Mouse (Mus musculus): ENCODE measurements around the gene Armh2.
A peak's percentile ranks its signal among the peaks of the same experiment; 100 is the strongest.
"Not testable (repeated sequence)": the region's sequence is repeated elsewhere in the genome, so short reads cannot be mapped to it uniquely, and the experiment has no call there.

The Armh2 gene

DNA sequence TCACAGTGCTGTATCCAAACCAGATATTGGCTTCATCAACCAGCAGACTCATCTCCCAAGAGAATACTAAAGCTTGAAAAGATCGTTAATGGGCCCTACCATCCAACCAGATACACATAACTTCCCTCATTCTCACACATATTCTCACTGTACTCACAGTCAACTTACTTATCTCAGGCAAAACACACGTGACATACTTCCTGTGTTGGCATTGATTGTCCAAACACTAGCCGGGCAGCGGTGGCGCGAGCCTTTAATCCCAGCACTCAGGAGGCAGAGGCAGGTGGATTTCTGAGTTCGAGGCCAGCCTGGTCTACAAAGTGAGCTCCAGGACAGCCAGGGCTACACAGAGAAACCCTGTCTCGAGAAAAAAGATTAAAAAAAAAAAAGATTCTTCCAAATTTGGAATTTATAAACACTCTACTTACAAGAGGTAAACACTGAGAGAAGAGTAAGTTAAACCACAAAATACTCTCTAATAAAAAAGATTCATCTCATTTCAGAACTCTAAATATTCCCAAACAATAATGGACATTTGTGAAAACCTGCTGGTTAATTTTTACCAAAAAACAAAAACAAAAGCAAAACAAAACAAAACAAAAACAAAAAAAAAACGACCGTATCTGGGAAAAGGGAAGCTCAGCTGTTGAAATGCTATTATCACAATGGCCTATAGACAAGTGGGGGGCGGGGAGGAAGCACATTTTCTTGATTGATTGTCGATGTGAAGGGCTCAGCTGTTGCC, 17.0 kb downstream of the Armh2 start:
- no peak for DNase-seq (ENCODE audit: low spot score in 2 of 2)

DNA sequence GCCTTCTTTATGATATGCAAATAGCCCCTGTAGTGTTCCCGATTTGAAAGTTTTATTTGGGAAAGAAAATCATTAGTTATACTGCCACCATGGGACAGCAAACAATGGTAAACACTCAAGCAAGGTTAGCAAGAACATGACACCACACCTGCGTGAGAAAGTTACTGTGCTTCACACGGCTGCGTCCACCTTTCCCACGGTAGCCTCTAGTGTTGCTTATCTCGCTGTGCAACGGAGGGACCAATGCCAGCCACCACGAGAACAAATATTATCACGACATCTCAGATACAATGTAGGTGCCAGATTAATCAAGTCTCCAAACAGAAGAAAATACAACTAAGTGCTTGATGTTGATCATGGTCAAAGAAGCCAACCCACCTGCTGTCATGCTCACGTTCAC, 18.4 kb downstream of the Armh2 start:
- no peak for DNase-seq (ENCODE audit: low spot score in 2 of 2)

DNA sequence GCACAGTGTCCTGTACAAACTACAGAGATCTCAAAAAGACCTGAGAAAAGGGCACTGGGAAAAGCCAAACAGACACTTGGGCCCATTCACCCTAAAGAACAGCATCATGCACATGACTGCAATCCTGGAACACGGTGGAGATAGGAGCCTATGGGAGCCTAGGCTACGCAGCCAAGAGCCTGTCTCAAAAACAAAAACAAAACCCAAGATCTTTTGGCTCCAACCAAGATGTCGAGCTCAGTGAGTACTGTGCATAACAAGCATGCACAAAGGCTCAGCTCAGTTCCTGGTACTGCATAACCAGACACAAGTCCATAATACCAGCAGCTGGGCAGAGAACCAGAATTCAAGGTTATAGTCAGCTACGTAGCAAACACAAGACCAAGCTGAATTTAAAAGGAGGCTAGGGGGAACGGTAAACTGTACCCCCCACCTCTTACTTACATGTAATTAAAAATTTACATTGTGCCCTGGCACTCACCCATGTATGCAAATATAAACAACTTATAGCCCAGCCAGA, 19.4 kb downstream of the Armh2 start:
- DNase-seq (ENCODE audit: low spot score in 2 of 2), result no peak

DNA sequence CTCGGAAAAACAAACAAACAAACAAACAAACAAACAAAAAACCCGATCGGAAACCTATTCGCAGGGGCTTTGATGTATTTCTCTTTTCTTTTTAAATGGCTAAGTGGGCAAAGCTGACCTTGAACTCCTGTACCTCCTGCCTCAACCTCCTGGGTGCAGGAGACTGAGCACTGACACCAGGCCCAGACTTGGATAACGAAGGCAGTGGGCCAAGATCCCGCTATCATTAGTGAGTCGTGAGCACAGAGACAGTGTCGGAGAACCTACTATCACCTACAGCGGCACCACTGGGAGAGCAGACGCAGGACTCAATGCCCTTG, 20.0 kb downstream of the Armh2 start:
- DNase-seq (ENCODE audit: low spot score in 2 of 2), result no peak

DNA sequence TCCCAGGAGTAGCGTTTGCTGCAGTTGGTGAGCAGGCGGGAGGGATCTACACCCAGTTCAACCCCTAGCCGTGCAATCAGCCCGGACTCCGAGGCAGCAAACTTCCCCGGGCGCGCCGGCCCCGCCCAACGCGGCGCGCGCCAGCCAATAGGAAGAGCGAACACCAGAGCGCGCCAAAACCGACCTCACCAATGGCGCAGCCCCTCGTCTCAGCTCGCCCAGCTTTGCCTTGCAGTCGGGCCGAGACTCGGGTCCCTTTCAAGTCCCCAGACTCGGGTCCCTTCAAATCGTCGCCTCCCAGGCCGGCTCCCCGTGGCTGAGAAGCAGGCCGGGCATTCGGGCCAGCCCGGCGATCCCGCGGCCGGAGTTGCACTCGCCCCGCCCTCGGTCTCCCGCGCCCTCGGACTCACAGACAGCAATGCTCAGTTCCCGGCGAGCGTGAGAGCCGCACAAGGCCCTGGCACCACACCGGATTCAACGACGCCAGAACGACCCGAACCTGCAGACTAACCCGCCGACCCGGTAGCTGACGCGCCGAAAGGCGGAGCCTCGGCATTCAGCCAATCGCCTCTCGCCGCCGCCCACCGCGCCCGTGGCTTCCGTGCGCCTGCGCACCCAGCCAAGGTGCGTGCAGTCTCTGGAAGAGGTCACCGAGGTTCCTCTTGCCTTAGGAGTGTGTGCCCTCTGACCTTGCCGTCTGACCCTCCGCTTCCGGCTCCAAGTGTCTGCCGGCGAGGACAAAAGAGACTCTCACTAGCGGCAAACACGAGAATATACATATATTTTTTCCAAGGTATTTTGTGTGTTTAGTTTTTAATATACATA, 20.6 kb downstream of the Armh2 start, which contains the start of gene Gmnn:
TSS of gene Gmnn (minus strand) at position 521 of the 825 bp plus-strand sequence.
- peak; percentile 79 to 86 for DNase-seq (ENCODE audit: low spot score in 2 of 2)

DNA sequence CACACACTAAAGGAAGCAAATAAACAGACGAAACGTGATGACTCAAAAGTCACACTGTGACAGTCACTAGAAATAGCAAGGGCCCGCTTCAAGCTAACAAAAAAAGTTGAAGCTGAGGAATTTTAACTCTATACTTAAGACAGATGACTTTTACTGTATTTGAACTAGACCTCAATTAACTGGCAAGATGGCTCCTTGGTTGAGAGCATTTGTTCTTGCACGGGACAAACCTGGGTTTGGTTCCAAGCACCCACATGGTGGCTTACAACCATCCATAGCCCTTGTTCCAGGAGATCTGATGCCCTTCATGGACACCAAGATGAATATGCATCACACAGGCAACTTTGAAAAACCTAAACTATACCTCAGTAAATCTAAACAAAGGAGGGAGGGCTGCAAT, 21.2 kb downstream of the Armh2 start:
- DNase-seq (ENCODE audit: low spot score in 2 of 2), result no peak

DNA sequence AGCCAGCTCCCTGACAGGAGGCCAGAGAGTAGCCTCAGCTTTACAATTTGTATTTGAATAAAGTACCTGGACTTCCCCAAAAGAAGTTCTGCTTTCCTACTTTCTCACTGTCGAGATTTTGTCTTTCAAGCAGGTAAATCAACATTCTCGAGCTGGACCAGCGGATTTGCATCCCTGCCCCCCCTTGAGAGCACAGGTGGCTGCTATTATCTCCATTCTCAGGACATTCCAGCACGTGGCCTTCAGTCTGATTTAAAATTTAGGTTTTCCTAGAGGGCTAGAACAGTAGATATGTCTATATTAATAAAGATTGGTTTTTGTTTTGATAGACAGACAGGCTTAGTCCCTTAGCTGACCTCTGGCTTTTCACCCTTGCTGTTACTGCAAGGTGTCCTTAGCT, 26.8 kb downstream of the Armh2 start:
- not testable (repeated sequence) for DNase-seq (ENCODE audit: low spot score in 2 of 2)

DNA sequence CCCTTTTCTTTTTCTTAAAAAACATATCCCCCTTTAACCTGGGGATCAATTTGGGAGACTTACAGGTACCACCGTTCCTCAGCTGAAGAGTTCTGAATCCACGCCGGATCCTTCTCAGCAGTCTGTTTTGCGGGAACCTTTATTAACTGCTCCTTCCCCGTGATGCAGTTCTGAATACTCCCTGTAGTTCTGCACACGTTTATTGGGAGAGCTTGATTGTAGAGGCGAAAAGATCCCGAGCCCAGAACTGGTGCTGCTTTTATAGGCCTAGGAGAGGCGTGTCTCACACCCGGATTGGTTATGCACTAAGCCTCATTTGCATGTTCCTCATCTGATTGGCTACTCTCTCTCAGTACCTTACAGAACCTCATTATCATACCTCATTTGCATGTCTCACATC, 30.4 kb downstream of the Armh2 start:
- DNase-seq (ENCODE audit: low spot score in 2 of 2), result not testable (repeated sequence)

DNA sequence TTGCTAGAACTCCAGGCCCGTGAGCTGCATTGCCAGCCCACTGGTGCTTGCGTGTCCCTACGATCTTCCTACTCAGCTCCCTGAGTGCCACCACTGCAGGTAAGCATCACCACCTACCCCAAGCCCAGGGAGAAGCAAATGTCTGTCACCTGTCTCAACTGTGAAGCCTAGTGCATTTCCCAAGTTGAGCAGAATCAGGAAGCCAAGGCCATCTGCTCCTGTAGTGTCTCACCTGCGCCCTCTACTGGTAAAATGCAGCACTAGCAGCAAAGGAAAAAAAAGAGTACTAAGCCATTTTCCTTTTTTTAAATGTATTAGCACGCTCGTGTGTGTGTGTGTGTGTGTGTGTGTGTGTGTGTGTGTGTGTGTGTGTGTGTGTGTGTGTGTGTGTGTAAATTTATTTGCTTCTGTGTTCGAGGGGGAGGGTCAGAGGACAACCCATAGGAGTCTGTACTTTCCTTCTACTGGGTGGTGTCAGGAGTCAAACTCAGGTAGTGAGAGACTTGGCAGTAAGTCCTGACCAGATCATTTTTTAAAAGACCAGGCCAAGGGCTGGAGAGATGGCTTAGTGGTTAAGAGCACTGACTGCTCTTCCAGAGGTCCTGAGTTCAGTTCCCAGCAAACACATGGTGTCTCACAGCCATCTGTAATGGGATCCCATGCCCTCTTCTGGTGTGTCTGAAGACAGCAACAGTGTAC, 35.3 kb downstream of the Armh2 start:
- DNase-seq (ENCODE audit: low spot score in 2 of 2), result no peak

DNA sequence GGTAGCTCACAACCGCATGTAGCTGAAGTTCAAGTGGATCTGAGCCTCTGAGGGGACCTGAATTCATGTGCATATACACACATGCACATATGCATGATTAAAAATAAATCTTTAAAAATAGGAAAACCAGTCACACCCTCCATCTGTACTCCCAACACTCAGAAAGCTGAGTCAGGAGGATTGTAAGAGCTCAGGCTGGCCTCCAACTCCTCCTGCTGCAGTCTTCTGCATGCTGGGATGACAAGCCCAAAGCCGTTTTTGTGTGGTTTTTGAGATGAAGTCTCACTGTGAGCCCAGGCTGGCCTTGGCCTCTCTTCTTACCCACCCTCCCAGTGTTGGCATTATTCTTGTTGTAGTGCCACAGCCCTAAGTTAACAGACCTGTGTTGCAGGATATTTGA, 37.0 kb downstream of the Armh2 start:
- no peak for DNase-seq (ENCODE audit: low spot score in 2 of 2)

DNA sequence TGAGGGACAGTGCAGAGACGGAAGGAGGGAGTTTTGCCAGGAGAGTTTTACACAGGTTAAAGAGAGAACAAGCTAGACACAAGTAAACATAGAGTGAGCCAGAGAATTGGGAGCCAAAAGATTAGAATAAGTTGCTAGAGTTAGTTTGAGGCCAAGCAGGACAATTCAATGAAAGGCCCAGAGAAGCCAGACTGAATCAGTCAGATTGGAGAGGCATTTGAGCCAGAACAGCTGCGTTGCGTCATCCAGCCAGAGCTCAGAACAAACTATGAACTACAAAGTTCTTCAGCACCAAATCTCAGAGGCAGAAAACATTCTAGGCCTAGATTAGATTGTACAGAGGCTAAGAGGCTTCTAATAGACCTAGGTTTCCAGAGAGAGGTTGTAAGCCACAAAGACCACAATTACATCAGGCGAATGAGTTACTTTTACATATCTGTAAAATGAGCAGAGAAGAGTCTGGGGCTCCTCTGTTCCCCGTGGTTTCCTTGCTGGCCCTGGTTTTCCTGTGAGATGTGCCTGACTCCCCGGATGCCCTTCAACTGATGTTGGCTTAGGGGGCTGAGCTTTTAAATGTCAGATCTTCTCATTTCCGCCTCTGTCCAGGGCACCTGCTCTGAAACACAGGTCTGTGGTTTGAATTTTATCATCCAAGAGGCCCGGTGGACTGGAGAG, 37.8 kb downstream of the Armh2 start:
- no peak for DNase-seq (ENCODE audit: low spot score in 2 of 2)

DNA sequence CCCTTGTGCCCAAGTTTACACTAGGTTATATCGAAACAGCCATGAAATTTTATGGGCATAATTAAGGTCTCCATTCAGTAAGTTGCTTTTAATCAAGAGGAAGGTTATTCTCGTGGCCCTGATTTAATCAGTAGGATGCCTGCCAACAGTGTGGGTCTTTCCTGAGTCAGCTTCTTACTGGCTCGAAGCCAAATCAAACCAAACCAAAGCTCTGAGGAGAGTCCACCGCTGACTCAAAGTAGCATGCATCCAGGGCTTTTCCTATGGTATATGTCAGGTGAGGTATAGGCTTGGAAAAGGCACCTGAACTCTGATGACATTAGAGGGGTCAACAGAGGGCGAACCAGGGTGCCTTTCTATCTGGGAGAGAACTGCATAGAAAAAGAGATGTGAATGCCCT, 40.9 kb downstream of the Armh2 start:
- DNase-seq (ENCODE audit: low spot score in 2 of 2), result peak in 1 of 2 experiments; percentile 15

DNA sequence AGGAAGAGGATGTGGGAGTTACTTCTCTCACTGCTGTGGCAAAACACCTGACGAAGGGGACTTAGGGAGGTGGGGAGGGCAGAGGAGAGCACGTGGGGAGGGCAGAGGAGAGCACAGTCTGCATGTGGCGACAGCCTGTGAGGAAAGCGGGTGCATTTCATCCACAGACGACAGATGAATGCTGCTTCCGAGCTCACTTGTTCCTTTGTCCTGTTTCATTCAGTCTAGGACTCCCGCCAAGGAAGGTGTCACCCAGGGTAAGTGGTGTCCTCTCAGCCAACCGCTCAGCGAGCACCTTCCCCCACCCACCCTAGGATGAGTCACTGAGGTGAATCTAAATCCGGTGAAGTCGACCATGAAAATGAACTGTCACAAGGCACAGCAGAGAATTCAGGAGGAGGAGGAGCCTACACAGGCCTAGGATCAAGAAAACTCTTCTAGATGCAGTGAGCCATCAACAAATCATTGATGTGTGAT, 45.0 kb downstream of the Armh2 start:
- no peak for DNase-seq (ENCODE audit: low spot score in 2 of 2)

DNA sequence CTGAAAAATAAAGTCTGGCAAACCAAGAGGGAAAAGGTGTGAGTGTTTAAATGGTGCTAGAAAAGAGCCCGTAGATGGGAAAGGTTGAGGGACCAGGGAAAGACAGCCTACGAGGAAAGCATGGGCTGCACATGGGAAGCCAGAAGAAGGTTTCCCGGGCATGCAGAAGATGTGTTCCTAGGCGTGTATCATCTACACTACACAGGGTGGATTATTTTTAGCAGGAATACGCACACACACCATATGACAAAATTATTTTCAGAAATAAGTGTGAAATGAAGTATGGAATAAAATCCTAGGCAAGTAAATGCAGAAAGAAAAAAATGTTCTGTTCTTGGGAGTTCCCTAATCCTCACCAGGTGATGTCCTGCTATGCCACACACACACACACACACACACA, 46.4 kb downstream of the Armh2 start:
- no peak for DNase-seq (ENCODE audit: low spot score in 2 of 2)

DNA sequence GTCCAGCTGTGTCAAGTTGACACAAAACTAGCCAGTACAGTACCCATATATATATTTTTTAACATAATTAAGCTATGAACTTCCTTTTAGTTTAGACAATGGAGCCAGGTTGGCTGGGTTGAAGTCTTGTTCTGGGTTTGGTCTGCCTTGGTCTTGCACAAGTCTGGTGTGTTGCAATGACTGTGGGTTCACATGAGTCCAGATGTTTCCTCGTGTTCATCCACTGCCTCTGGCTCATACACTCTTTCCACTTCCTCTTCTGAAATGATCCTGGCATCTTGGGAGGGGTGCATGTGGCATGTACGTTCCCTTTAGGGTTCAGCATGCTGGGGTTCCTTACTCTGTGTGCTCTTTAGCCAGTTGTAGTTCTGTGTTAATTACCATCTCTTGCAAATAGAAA, 50.3 kb downstream of the Armh2 start:
- no peak for DNase-seq (ENCODE audit: low spot score in 2 of 2)

DNA sequence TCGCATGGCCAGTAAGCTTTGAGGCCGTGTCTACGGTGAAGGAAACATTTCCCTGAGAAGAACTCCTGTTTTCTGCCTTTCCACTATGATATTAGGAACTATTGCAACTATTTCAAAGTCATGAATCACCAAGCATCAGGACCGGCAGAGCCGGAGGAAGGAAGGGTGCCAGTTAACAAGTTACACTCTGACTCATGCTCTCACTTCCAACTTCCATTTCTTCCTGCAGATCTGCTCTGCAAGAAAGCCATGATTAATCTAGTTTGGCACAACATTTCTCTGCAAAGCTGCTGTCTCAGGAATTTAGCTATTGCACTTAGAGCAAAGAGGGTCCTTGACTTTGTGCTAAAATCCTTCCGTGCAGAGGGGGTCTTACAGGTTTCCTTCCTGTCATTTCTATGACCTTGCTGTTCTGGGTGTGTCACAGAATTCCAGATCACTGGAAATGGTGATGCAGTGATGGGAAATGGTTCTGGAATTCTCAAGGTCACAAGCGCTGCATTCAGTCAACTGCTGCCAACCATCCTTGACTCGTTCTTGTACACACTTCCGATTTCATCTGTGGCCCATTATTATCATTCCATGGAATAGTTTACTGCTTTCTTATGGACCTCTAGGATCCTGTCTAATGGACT, 51.5 kb downstream of the Armh2 start:
- no peak for DNase-seq (ENCODE audit: low spot score in 2 of 2)
